Mouse (Mus musculus): ENCODE measurements around the gene Pxdn. TPM values are rescaled to one million over a fixed set of nuclear protein-coding genes. Genes with fewer than 3 reads are reported as not detected.

Gene Pxdn
- polyA plus RNA-seq, 1 experiment from 2014 or later: 105 TPM

DNA sequence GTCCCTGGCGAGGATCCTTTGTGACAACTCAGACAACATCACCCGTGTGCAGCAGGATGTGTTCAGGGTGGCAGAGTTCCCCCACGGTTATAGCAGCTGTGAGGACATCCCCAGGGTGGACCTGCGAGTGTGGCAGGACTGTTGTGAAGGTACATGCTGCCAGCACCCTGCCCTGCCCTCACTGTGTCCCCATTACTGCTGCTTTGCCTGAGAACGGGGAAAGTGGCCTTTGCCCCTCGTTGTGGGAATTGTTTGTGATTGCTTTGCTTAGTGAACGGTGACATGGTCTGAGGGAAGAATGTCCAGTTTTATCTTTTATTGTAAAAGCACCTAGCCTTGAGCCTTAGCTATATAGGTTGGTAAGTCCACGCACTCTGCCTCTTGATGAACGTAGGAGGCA lies 69.2 kb downstream of the Pxdn start:
- H3K4me2 ChIP-seq (replicated peaks; ENCODE audit: low read depth, low read length): no peak overlapping the region
- no peaks in the 10 kb centered on the region for H3K27me3 ChIP-seq (ENCODE audit: insufficient read depth, low read length)
- H3K36me3 ChIP-seq (ENCODE audit: insufficient read depth, low read length): peaks cover 70% of the 10 kb centered on the region
- no peaks in the 10 kb centered on the region for H3K4me1 ChIP-seq (ENCODE audit: insufficient read depth, low read length)
- no peak overlapping the region for H3K27ac ChIP-seq (ENCODE audit: low read length)
- WGBS: 71% methylated on average over 9 of the region's 9 CpGs
- H3K4me3 ChIP-seq (ENCODE audit: low read length): no peak overlapping the region
- H3K9me3 ChIP-seq (ENCODE audit: low read length): no peaks in the 10 kb centered on the region
- ATAC-seq (ENCODE audit: low FRiP score, low TSS enrichment): no peak
- no peak overlapping the region for H3K9ac ChIP-seq (replicated peaks; ENCODE audit: low read length)

DNA sequence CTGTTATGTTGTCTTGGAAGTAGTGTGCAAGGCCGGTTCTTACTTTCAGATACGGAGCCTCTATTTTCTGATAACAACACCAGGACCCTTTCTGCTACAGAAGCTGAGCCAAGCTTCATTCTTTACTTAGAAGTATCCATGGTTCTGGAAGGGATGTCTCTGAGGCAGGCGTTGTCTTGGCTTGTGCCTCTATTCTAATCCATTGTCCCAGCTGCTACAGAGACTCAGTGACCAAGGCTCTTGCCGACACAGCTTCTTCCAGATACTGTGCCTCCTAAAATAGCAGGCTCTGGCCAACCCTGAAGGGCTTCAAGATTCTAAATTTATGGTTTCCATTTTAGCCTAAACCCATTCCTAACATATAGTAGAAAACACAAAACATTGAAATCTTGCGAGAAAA lies 71.3 kb downstream of the Pxdn start:
- no peaks in the 10 kb centered on the region for H3K9me3 ChIP-seq (ENCODE audit: low read length)
- ATAC-seq (ENCODE audit: low FRiP score, low TSS enrichment): no peak
- no peak overlapping the region for H3K9ac ChIP-seq (replicated peaks; ENCODE audit: low read length)
- H3K4me3 ChIP-seq (ENCODE audit: low read length): no peak overlapping the region
- H3K4me2 ChIP-seq (replicated peaks; ENCODE audit: low read depth, low read length): no peak overlapping the region
- no peak overlapping the region for H3K27ac ChIP-seq (ENCODE audit: low read length)
- H3K36me3 ChIP-seq (ENCODE audit: insufficient read depth, low read length): peaks cover 69% of the 10 kb centered on the region
- H3K4me1 ChIP-seq (ENCODE audit: insufficient read depth, low read length): no peaks in the 10 kb centered on the region
- H3K27me3 ChIP-seq (ENCODE audit: insufficient read depth, low read length): no peaks in the 10 kb centered on the region
- WGBS: 91% methylated on average over 5 of the region's 5 CpGs

DNA sequence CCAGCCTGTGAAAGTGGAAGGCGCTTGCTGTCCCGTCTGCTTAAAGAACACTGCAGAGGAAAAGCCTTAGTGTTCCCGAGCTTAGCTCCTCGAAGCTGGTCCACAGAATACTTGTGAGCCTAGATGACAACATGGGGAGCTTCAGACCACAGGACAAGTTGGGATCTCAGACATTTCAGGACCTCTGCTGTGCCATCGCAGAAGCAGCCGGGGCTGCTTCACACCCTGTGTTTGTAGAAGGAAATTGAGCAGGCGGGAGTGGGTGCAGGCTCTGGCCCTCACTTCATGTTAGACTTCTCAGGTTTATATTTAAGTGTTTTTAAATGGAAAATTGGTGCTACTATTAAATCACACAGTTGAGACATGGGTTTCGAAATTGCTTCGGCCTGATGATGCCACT lies 78.1 kb downstream of the Pxdn start:
- Histone ChIP-seq H3K9ac (replicated peaks; ENCODE audit: low read length) (no peak overlapping the region), H3K27me3 (ENCODE audit: insufficient read depth, low read length) (no peaks in the 10 kb centered on the region), H3K27ac (ENCODE audit: low read length) (no peak overlapping the region), H3K4me1 (ENCODE audit: insufficient read depth, low read length) (no peaks in the 10 kb centered on the region), H3K4me2 (replicated peaks; ENCODE audit: low read depth, low read length) (no peak overlapping the region), H3K9me3 (ENCODE audit: low read length) (no peaks in the 10 kb centered on the region), H3K36me3 (ENCODE audit: insufficient read depth, low read length) (peaks cover 54% of the 10 kb centered on the region), H3K4me3 (ENCODE audit: low read length) (no peak overlapping the region)
- ATAC-seq (ENCODE audit: low FRiP score, low TSS enrichment): no peak
- 85% methylated on average over 9 of the region's 9 CpGs for WGBS

DNA sequence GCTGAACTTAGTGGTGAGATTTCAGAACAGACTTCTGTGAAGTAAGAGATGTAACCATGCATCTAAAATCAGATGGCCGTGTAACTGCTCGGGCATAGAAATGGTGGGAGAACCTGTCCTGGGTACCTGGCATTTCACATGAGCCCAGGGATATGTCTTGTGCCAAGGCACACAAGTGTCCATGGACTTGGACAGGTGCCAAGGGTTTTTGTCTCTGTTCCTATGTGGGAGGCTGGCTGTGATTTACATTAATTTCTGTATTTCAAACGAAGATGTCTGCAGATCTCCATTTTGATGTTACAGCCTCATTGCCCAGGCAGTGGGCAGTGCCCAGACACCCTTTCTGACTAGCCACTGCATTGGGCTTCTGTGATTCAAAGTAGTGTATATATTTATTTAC lies 79.7 kb downstream of the Pxdn start:
- Histone ChIP-seq H3K9ac (replicated peaks; ENCODE audit: low read length) (no peak overlapping the region), H3K27me3 (ENCODE audit: insufficient read depth, low read length) (no peaks in the 10 kb centered on the region), H3K4me2 (replicated peaks; ENCODE audit: low read depth, low read length) (no peak overlapping the region), H3K36me3 (ENCODE audit: insufficient read depth, low read length) (peaks cover 45% of the 10 kb centered on the region), H3K9me3 (ENCODE audit: low read length) (no peaks in the 10 kb centered on the region), H3K4me1 (ENCODE audit: insufficient read depth, low read length) (no peaks in the 10 kb centered on the region), H3K4me3 (ENCODE audit: low read length) (no peak overlapping the region), H3K27ac (ENCODE audit: low read length) (no peak overlapping the region)
- WGBS: 88% methylated on average over 3 of the region's 3 CpGs
- ATAC-seq (ENCODE audit: low FRiP score, low TSS enrichment): no peak

DNA sequence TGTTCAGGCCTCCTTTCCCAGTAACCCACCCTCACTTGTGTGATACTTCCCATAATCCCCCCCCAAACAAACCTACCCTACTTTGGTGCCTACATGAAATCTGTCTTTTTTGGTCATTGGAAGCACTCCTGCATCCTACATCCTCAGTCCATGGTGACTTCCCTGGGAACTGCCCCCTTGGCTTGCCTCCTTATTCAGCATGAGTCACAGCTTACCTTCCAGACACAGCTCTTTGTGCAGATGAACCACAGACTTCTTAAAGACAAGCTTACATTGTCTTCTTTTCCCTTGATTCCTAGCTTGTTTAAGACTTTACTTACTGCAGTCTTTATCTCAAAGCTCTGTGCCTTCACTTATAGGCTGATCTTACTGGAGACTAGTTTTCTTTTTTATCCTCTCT lies 83.0 kb downstream of the Pxdn start:
- no peak overlapping the region for H3K4me2 ChIP-seq (replicated peaks; ENCODE audit: low read depth, low read length)
- no peak for ATAC-seq (ENCODE audit: low FRiP score, low TSS enrichment)

DNA sequence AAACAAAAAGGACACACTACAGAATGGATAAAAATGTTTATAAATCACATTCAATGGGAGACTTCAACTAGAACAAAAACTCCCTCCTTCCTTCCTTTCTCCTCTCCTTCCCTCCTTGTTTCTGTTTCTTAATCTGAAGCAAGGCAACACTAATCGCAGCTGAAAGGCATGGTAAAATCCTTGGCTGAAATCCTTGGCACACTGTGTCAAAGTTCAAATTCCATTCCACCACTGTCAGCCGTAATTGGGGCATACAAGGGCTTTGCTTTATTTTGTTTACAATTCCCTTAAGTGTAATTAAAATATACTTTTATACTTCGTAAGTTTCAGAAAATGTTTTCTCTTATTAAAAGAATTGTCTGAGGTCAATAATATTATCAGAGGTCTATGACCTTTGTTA lies 86.1 kb downstream of the Pxdn start:
- Histone ChIP-seq H3K4me3 (ENCODE audit: low read length) (no peak overlapping the region), H3K4me1 (ENCODE audit: insufficient read depth, low read length) (no peaks in the 10 kb centered on the region), H3K9ac (replicated peaks; ENCODE audit: low read length) (no peak overlapping the region), H3K36me3 (ENCODE audit: insufficient read depth, low read length) (no peaks in the 10 kb centered on the region), H3K4me2 (replicated peaks; ENCODE audit: low read depth, low read length) (no peak overlapping the region), H3K27ac (ENCODE audit: low read length) (no peak overlapping the region), H3K9me3 (ENCODE audit: low read length) (no peaks in the 10 kb centered on the region), H3K27me3 (ENCODE audit: insufficient read depth, low read length) (no peaks in the 10 kb centered on the region)
- WGBS: 47% methylated on average over 3 of the region's 3 CpGs
- ATAC-seq (ENCODE audit: low FRiP score, low TSS enrichment): no peak

More for the DNA sequence above, 83.0 kb downstream of the Pxdn start:
- Histone ChIP-seq H3K4me1 (ENCODE audit: insufficient read depth, low read length) (no peaks in the 10 kb centered on the region), H3K9me3 (ENCODE audit: low read length) (no peaks in the 10 kb centered on the region), H3K27ac (ENCODE audit: low read length) (no peak overlapping the region), H3K9ac (replicated peaks; ENCODE audit: low read length) (no peak overlapping the region), H3K36me3 (ENCODE audit: insufficient read depth, low read length) (peaks cover 12% of the 10 kb centered on the region; the same call in 1 of the 2 replicates), H3K27me3 (ENCODE audit: insufficient read depth, low read length) (no peaks in the 10 kb centered on the region), H3K4me3 (ENCODE audit: low read length) (no peak overlapping the region)

DNA sequence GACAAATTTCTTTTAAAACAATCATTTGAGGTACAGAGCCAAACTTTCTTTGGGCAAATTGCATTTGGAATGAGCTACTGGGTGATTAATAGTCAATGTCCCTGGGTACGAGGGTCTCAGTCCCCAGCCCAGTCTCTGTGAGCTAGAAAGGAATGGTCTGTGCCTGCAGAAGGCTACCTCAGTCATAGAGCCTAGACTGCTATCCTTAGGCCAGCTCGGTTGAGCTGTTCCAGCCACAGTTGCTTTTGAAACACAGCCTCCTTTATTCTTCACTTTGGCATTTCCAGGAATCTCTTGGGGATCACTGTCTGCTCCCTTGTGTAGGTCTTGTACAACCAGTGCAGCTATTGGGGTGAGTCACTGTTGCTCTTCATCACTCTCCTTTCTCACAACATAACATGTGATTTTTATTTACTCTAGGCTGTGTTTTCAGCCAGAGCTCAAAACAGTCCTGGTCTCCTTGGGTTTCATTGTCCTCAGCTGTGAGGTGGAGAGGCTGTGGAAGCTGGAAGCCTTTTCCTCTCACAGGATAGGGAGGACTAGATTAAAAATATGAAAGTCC lies 86.9 kb downstream of the Pxdn start:
- H3K27ac ChIP-seq (ENCODE audit: low read length): no peak overlapping the region
- H3K27me3 ChIP-seq (ENCODE audit: insufficient read depth, low read length): no peaks in the 10 kb centered on the region
- H3K9ac ChIP-seq (replicated peaks; ENCODE audit: low read length): no peak overlapping the region
- no peaks in the 10 kb centered on the region for H3K9me3 ChIP-seq (ENCODE audit: low read length)
- no peak overlapping the region for H3K4me2 ChIP-seq (replicated peaks; ENCODE audit: low read depth, low read length)
- 69% methylated on average over 2 of the region's 2 CpGs for WGBS
- H3K36me3 ChIP-seq (ENCODE audit: insufficient read depth, low read length): no peaks in the 10 kb centered on the region
- H3K4me1 ChIP-seq (ENCODE audit: insufficient read depth, low read length): peaks cover 5% of the 10 kb centered on the region; the same call in 1 of the 2 replicates
- H3K4me3 ChIP-seq (ENCODE audit: low read length): no peak overlapping the region
- no peak for ATAC-seq (ENCODE audit: low FRiP score, low TSS enrichment)

DNA sequence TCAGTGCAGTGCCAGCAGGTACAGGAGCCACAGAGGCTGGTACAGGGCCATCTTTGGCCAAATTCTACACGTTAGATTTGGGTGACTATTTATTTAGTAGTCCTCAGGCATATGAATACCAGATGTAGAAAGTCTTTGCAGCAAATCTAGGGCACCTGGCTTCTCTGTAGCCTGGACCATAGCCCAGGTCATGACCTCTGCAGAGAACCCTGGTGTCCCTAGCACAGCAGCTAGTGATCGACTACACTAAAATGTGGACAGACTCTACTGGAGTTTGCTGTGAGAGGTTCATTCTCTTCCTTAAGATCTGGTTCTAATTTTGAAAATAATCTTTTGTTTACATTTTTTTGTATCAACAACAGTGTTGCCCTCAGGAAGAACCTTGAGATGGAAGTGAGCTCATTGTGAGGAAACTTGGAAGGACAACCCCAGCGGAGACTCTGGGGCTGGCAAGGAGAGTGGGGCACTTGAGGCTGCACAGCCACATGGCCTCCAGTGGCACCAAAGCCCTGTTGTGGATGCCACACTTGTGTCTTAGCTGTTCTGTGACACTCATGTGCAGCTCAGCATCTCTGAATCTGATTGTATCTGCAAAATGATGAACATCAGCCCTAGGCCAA lies 90.4 kb downstream of the Pxdn start:
- Histone ChIP-seq H3K4me3 (ENCODE audit: low read length) (no peak overlapping the region), H3K9ac (replicated peaks; ENCODE audit: low read length) (no peak overlapping the region), H3K36me3 (ENCODE audit: insufficient read depth, low read length) (no peaks in the 10 kb centered on the region), H3K9me3 (ENCODE audit: low read length) (no peaks in the 10 kb centered on the region), H3K4me2 (replicated peaks; ENCODE audit: low read depth, low read length) (no peak overlapping the region), H3K27me3 (ENCODE audit: insufficient read depth, low read length) (no peaks in the 10 kb centered on the region), H3K27ac (ENCODE audit: low read length) (no peak overlapping the region), H3K4me1 (ENCODE audit: insufficient read depth, low read length) (peaks cover 7% of the 10 kb centered on the region; the same call in 1 of the 2 replicates)
- ATAC-seq (ENCODE audit: low FRiP score, low TSS enrichment): no peak
- WGBS: 83% methylated on average over 3 of the region's 3 CpGs

DNA sequence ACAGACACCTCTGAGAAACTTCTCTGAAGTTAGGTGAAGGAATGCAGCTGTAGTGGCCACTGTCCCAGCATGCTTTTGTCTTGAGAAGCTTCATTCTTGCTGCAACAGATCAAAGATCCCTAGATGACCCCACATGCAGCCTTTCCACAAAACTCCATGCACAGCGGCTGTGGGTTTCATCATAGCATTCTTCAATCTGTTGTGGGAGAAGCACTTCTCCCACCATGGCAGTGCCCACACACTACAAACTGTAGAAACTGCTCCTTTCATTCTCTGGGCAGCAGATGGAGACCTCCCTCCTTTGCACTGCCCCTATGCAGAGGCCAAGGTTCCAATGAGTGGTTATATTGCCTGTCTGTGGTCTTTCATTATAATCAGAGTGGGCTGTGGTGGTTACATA lies 91.7 kb downstream of the Pxdn start:
- ATAC-seq (ENCODE audit: low FRiP score, low TSS enrichment): no peak
- Histone ChIP-seq H3K4me2 (replicated peaks; ENCODE audit: low read depth, low read length) (no peak overlapping the region), H3K9me3 (ENCODE audit: low read length) (no peaks in the 10 kb centered on the region), H3K4me3 (ENCODE audit: low read length) (no peak overlapping the region), H3K27ac (ENCODE audit: low read length) (no peak overlapping the region), H3K36me3 (ENCODE audit: insufficient read depth, low read length) (no peaks in the 10 kb centered on the region), H3K4me1 (ENCODE audit: insufficient read depth, low read length) (peaks cover 7% of the 10 kb centered on the region; the same call in 1 of the 2 replicates), H3K9ac (replicated peaks; ENCODE audit: low read length) (no peak overlapping the region), H3K27me3 (ENCODE audit: insufficient read depth, low read length) (no peaks in the 10 kb centered on the region)
- WGBS: 71% methylated on average over 1 of the region's 1 CpGs

DNA sequence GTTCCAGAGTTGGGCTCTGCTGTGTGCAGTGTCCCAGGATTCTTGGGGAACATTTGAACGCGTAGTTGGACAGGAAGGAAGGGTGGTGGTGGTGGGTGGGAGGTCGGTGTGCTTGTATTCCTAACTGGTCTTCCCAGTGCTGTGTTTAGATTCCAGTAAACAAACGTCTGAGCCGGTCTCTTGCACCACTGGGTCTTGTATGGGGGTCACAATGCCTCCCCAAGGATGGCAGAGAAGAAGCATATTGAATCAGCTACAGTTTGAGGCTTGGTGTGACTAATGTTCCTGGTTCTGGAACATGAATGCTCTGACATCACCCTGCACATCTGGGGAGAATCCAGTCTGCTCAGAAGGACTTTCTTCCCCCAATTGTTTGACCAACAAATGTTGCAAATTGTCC lies 93.2 kb downstream of the Pxdn start:
- H3K9ac ChIP-seq (replicated peaks; ENCODE audit: low read length): no peak overlapping the region
- no peak overlapping the region for H3K4me3 ChIP-seq (ENCODE audit: low read length)
- peaks cover 7% of the 10 kb centered on the region; the same call in 1 of the 2 replicates for H3K4me1 ChIP-seq (ENCODE audit: insufficient read depth, low read length)
- WGBS: 67% methylated on average over 5 of the region's 5 CpGs
- H3K4me2 ChIP-seq (replicated peaks; ENCODE audit: low read depth, low read length): no peak overlapping the region
- H3K36me3 ChIP-seq (ENCODE audit: insufficient read depth, low read length): no peaks in the 10 kb centered on the region
- no peaks in the 10 kb centered on the region for H3K9me3 ChIP-seq (ENCODE audit: low read length)
- no peak for ATAC-seq (ENCODE audit: low FRiP score, low TSS enrichment)
- H3K27me3 ChIP-seq (ENCODE audit: insufficient read depth, low read length): no peaks in the 10 kb centered on the region
- H3K27ac ChIP-seq (ENCODE audit: low read length): no peak overlapping the region
